Mouse (Mus musculus) liver, embryonic 14.5 days (tissue): ENCODE data around the gene Cacnb2. TPM values are rescaled to one million over a fixed set of nuclear protein-coding genes. Genes with fewer than 3 reads are reported as not detected.

ENCODE experiments used
- ATAC-seq: fragments of 200-750 bp; cut with Nextera tagmentation; 2 replicates; pipeline ENCODE4 v1.8.0; 2017; ENCODE audit warnings: moderate number of reproducible peaks, mild to moderate bottlenecking, moderate library complexity; ENCODE audit not compliant: insufficient read depth
- DNase-seq, 3 experiments: peaks; one replicate each; pipeline ENCODE4 v3.0.0-alpha.2; 2012 to 2013; ENCODE audit warnings: low read depth in 3 of 3, low spot score in 3 of 3
- H3K27ac ChIP-seq: fragments of 300-500 bp; sonication (generic); 2 replicates; pipeline ENCODE4 v1.5.1; 2014; ENCODE audit warnings: moderate library complexity, mild to moderate bottlenecking, control low read depth, inconsistent platforms
- H3K27me3 ChIP-seq: fragments of 300-500 bp; sonication (generic); 2 replicates; pipeline ENCODE4 v1.6.1; 2014; ENCODE audit warnings: mild to moderate bottlenecking, low read length, moderate library complexity; ENCODE audit not compliant: control insufficient read depth, insufficient read depth
- H3K36me3 ChIP-seq: fragments of 300-500 bp; sonication (generic); replicated peaks from 2 replicates; pipeline ENCODE4 v1.6.1; 2014; ENCODE audit warnings: low read depth; ENCODE audit not compliant: control insufficient read depth, insufficient read depth
- H3K4me1 ChIP-seq, 2 experiments: fragments of 200-500 bp in 1 of 2; fragments of 300-500 bp in 1 of 2; sonication (generic) in 1 of 2; replicated peaks; 2 replicates each; pipeline ENCODE4 v1.6.1; 2012 to 2014; ENCODE audit warnings: antibody characterized with exemption in 1 of 2, inconsistent platforms in 1 of 2, low read length in 1 of 2; ENCODE audit not compliant: control insufficient read depth in 2 of 2, insufficient read depth in 2 of 2
- H3K4me2 ChIP-seq: fragments of 300-500 bp; sonication (generic); 2 replicates; pipeline ENCODE4 v1.6.1; 2014; ENCODE audit warnings: low read depth, mild to moderate bottlenecking, control low read depth, moderate library complexity
- H3K4me3 ChIP-seq, 2 experiments: fragments of 200-500 bp in 1 of 2; fragments of 300-500 bp in 1 of 2; sonication (generic) in 1 of 2; 2 replicates each; pipeline ENCODE4 v1.5.1; 2012 to 2014; ENCODE audit warnings: low read depth in 2 of 2, low read length in 2 of 2, mild to moderate bottlenecking in 2 of 2, control low read depth in 1 of 2, inconsistent platforms in 1 of 2, moderate library complexity in 1 of 2; ENCODE audit not compliant: insufficient read depth in 1 of 2
- H3K9ac ChIP-seq: fragments of 300-500 bp; sonication (generic); replicated peaks from 2 replicates; pipeline ENCODE4 v1.6.1; 2014; ENCODE audit warnings: mild to moderate bottlenecking, control low read depth, moderate library complexity
- H3K9me3 ChIP-seq: fragments of 300-500 bp; sonication (generic); 2 replicates; pipeline ENCODE4 v1.6.1; 2016; ENCODE audit warnings: low read length, mixed read lengths; ENCODE audit not compliant: control insufficient read depth
- CTCF ChIP-seq: IDR thresholded peaks from 2 replicates; pipeline ENCODE4 v1.5.1; 2016; ENCODE audit warnings: antibody characterized with exemption, low read depth, control low read depth
- EP300 ChIP-seq: IDR thresholded peaks from 2 replicates; pipeline ENCODE4 v1.6.1; 2016; ENCODE audit warnings: antibody characterized with exemption, low read depth
- WGBS: fragments of 180-500 bp; shearing (Covaris S2); extraction: QIAGEN DNeasy Blood & Tissue Kit; methylation state at CpG from one replicate; pipeline ENCODE4 v1.1.7; 2014; ENCODE audit not compliant: insufficient replicate concordance; 5-methylcytosine and 5-hydroxymethylcytosine counted together
- polyA plus RNA-seq, 2 experiments: library from polyadenylated mRNA; depleted of rRNA in 1 of 2; stranded (reverse) in 1 of 2; unstranded in 1 of 2; fragments of >200 nt; fragmentation: Nextera tagmentation in 1 of 2; extraction: Ambion mirVana in 1 of 2; gene quantifications; 2 replicates each; pipeline versions ENCODE4 v1.2.1 to v1.2.3; 2012 to 2014

Gene Cacnb2
- polyA plus RNA-seq, 2 experiments: 0.04 to 0.37 TPM

- DNase-seq: no peak
- H3K27ac ChIP-seq: no peak overlapping the region
- no peak for ATAC-seq
- no peaks in the 10 kb centered on the region for H3K36me3 ChIP-seq
- H3K9me3 ChIP-seq: no peaks in the 10 kb centered on the region
- H3K4me3 ChIP-seq: no peak overlapping the region
- H3K4me1 ChIP-seq: no peaks in the 10 kb centered on the region
- H3K4me2 ChIP-seq: no peak overlapping the region
- H3K9ac ChIP-seq: no peak overlapping the region
- no peaks in the 10 kb centered on the region for H3K27me3 ChIP-seq
- 64% methylated on average over 6 of the region's 6 CpGs for WGBS
- TF ChIP-seq CTCF (no peak), EP300 (no peak)
Measured at GRCm38 (mm10) chr2:14763931-14764330, 161.0 kb downstream of the Cacnb2 start.

DNA sequence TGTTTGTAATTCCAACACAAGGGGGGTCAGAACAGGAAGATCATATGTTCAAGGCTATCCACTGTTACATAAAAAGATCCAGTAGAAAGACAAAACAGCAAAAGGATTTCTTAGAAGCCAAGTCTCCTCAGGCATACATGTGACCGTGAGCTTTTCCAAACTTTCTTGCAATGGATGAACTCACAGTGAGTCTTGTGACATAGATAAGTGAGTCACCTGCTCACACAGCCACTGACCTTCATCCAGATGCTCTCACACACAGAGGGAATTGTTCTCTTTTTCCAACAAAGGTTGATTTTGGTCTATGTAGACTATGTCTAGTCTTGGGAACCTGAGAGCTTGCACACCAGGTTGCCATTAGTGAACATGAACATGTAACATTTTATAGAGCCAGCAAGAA, 166.6 kb downstream of the Cacnb2 start:
- TF ChIP-seq CTCF: no peak
- TF ChIP-seq EP300: no peak
- Histone ChIP-seq H3K9me3 (no peaks in the 10 kb centered on the region), H3K27me3 (no peaks in the 10 kb centered on the region), H3K4me3 (no peak overlapping the region), H3K36me3 (no peaks in the 10 kb centered on the region), H3K4me1 (no peaks in the 10 kb centered on the region), H3K27ac (no peak overlapping the region), H3K4me2 (no peak overlapping the region), H3K9ac (no peak overlapping the region)
- WGBS: 67% methylated on average over 1 of the region's 1 CpGs
- ATAC-seq: no peak
- DNase-seq: no peak

GRCm38 (mm10) chr2:14770635-14771034, 167.7 kb downstream of the Cacnb2 start:
- Histone ChIP-seq H3K9ac (no peak overlapping the region), H3K4me1 (no peaks in the 10 kb centered on the region), H3K9me3 (no peaks in the 10 kb centered on the region), H3K27me3 (no peaks in the 10 kb centered on the region), H3K36me3 (no peaks in the 10 kb centered on the region), H3K27ac (no peak overlapping the region), H3K4me2 (no peak overlapping the region), H3K4me3 (no peak overlapping the region)
- no peak for TF ChIP-seq CTCF
- no peak for TF ChIP-seq EP300
- WGBS: 38% methylated on average over 4 of the region's 4 CpGs
- ATAC-seq: no peak
- DNase-seq: no peak

DNA sequence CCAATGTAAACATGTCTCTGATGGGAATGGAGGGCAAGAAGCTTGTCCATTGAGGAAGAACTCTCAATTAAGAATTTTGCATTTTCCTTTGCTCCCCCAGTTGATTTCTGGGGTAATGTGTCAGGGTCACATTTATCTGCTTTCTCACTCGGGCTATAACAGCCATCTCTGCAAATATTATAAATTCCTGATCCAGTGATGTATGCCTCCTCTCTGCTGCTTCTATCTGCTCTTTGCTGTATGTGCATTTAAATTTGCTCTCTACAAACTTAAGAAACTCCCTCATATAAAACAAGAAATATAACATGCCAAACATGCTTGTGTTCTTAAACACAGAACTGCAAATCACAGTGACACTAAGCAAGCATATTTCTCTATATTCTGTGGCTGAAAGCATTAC, 171.5 kb downstream of the Cacnb2 start:
- no peaks in the 10 kb centered on the region for H3K4me1 ChIP-seq
- H3K9ac ChIP-seq: no peak overlapping the region
- no peak for TF ChIP-seq CTCF
- TF ChIP-seq EP300: no peak
- no peaks in the 10 kb centered on the region for H3K9me3 ChIP-seq
- no peaks in the 10 kb centered on the region for H3K36me3 ChIP-seq
- no peak overlapping the region for H3K4me2 ChIP-seq
- no peaks in the 10 kb centered on the region for H3K27me3 ChIP-seq
- H3K27ac ChIP-seq: no peak overlapping the region
- WGBS: 28% methylated on average over 1 of the region's 1 CpGs
- DNase-seq: no peak
- no peak for ATAC-seq
- no peak overlapping the region for H3K4me3 ChIP-seq

DNA sequence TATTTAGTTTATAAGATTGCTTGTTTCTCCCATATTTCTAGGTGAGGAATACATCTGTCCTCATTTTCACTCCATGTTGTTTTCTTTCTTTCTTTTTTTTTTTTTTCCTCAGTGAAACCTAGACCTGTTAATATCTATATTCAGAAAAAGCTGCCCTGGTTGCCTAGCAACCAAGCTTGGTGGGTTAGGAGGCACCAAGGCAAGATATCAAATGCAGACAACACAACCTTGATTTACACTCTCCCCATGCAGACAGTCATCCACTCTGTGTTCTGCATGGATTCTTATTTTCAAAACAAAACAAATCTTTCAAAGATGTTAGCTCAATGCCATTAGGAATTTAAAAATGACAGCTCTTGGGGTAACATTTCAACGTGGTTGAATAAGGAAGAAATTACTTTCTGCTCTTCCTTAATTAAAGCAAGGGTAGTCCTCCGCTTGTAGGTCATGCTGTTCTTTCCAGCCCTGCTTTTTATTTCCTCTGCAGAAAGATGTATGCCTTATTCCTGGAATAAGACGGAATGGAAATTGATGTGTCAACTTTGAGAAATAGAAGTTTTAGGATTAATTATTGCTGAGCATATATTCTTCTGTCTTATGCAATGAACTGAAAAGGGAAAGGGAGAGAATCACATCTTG, 172.1 kb downstream of the Cacnb2 start:
- Histone ChIP-seq H3K4me2 (no peak overlapping the region), H3K9me3 (no peaks in the 10 kb centered on the region), H3K36me3 (no peaks in the 10 kb centered on the region), H3K27me3 (no peaks in the 10 kb centered on the region), H3K4me3 (no peak overlapping the region), H3K9ac (no peak overlapping the region), H3K4me1 (no peaks in the 10 kb centered on the region), H3K27ac (no peak overlapping the region)
- ATAC-seq (no peak), DNase-seq (no peak)
- 54% methylated on average over 3 of the region's 3 CpGs for WGBS
- TF ChIP-seq CTCF: no peak
- no peak for TF ChIP-seq EP300
